Mouse (Mus musculus): ENCODE measurements around the gene Suv39h1.

DNA sequence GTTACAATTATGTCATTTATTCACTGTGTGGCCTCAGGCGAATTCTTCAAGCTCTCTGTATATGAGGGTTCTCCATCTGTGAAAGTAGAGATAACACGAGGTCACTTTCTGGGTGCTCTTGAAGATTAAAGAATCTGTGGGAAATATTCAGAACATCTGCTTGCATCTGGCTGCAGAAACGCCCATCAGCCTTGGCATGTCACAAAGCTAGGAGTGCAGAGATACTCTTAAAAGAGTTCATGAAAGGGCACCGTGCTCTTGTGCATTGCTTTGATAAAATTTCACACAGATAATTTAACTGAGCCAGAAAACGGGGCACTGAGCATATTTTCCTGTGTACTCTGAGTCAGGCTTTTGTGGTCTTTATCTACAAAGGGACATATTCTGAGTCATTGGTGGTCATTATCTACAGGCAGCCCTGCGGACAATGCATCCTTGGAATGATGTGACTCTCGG is 27.7 kb upstream of the Suv39h1 start:
- TF ChIP-seq POLR2A (IDR thresholded peaks at IDR 0.05; ENCODE audit: insufficient read depth, low read depth, low read length): no peak
- TF ChIP-seq CTCF (IDR thresholded peaks at IDR 0.05; ENCODE audit: insufficient read depth, low read depth, low read length): no peak

All from olfactory bulb, adult 2 months (tissue).